Mouse (Mus musculus) layer of hippocampus, adult 8-10 months (tissue): ENCODE measurements around the gene Cacng1. TPM values are rescaled to one million over a fixed set of nuclear protein-coding genes. Genes with fewer than 3 reads are reported as not detected.

Experiments
- DNase-seq, 2 experiments: peaks; one replicate each; pipeline ENCODE4 v3.0.0; 2022; ENCODE audit warnings: low spot score in 2 of 2
- total RNA-seq, 4 experiments: library from RNA; stranded (reverse); gene quantifications; 2 replicates each; pipeline ENCODE4 v1.2.4; 2022

Cacng1 gene
- total RNA-seq, 4 experiments from 2014 or later = not detected

DNA sequence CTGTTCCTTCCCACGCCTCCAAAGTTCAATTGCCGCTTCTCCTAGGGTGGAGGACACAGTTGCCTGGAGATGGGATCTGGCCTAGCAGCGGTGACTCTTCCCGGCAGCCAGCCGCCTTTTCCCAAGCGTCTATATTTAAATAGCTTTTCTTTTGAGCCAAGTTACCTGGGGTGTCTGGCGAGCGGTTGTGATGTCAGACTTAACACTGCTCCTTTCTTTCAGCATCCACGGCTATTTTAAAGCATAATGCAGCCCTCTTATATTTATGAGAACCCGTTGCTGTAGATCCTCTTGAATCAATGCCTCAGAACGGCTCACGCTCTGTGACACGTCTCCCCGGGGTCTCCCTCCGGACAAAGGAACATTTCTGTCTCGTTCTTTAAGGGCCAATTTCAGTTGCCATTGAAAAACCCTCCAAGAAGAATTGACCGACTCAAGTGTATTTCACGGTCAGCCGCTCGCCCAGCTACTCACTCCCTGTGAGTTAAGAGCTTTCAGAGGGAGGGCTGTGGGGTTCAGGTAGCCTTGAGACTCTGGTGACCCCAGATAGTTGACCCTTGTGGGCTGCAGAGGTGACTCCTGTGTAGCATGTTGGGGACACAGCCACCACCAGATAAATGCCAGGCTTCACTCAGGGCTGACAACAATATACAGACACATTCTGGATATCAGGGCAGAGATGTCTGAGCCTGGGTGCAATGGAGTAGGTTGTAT lies 8.3 kb downstream of the Cacng1 start:
- no peak for DNase-seq

GRCm38 (mm10) chr11:107705476-107706074 lies 10.7 kb downstream of the Cacng1 start:
- no peak for DNase-seq

- DNase-seq = no peak
These were observed 11.3 kb downstream of the Cacng1 start for GRCm38 (mm10) chr11:107705060-107705459.

GRCm38 (mm10) chr11:107703272-107704134 lies 12.8 kb downstream of the Cacng1 start:
- no peak for DNase-seq

DNA sequence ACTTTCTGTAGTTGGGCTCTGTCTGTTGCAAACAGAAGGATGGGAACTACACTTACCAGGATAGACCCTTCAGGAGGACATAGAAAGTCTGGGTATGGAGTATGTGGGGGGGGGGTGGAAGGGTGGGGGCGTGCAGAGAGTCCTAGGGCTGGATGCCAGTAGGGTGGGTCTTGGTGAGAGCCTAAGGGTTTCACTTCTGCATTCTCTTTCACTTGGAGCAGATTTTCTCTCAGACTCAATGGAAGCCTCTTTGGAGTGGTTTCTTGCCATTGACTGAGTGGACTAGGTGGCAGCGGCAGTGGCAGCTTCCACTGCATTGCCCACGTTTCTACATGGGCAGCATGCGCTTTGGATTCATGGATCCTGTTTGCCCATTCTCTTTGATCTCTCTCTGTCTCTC lies 16.4 kb downstream of the Cacng1 start:
- no peak for DNase-seq

GRCm38 (mm10) chr11:107693338-107693737 lies 23.0 kb downstream of the Cacng1 start:
- DNase-seq = no peak

GRCm38 (mm10) chr11:107691569-107691968 lies 24.8 kb downstream of the Cacng1 start:
- no peak for DNase-seq

- DNase-seq = no peak
These were observed 27.8 kb downstream of the Cacng1 start for GRCm38 (mm10) chr11:107688480-107688879.

- DNase-seq = no peak
These were observed 30.0 kb downstream of the Cacng1 start for GRCm38 (mm10) chr11:107686290-107686689.

GRCm38 (mm10) chr11:107683544-107684465 lies 32.5 kb downstream of the Cacng1 start:
- DNase-seq = no peak

DNA sequence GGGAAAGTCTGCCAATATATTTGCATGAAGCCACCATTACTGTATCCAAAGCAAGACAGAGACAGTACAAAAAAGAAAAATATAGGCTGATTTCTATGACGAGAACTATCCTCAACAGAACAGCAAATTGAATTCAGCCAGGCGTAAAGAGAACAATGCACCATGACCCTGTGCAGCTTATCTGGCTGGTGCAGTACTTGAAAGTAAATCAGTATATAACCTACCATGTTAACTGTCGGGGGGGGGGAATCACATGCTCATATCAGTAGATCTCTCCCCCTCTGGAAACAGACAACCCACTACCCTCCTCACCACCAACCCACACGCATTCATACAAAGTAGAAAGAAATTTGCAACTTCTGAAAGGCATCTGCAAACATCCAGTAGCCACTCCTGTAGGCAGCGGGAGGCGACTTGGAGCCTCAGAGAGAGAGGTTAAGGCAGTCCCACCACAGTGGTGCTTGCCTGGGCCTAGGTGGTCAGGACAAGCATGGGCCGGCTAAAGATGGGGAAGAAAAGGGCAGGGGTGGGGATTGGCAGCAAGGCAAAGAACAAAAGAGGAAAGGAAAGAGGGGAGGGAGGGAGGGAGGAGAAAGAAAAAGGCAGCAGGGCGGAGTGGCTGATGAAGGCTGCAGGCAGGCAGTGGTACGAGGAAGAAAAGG lies 33.5 kb downstream of the Cacng1 start:
- DNase-seq = no peak

- no peak for DNase-seq
These were observed 39.9 kb downstream of the Cacng1 start for GRCm38 (mm10) chr11:107676207-107676940.

- DNase-seq = no peak
These were observed 41.1 kb downstream of the Cacng1 start for GRCm38 (mm10) chr11:107675246-107675645.

- no peak for DNase-seq
These were observed 41.7 kb downstream of the Cacng1 start for GRCm38 (mm10) chr11:107674601-107675000.

DNA sequence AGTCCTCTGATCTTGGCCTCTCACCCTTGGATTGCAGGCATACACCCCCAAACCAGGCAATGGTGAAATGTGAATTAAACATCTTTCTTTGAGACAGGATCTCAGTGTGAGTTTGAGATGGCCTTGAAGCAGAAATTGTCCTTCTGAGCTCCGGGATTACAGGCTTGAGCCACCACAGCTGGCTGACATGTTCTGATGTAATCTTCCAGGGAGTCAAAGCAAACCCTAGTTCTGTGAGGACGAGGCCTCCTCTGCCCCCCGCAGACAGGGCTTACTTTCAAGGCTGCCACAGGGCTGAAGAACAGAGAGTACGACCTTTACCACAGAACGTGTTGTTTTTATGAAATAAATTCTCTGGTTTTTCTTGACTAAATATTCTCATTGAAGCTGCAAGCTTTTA lies 42.3 kb downstream of the Cacng1 start:
- no peak for DNase-seq

DNA sequence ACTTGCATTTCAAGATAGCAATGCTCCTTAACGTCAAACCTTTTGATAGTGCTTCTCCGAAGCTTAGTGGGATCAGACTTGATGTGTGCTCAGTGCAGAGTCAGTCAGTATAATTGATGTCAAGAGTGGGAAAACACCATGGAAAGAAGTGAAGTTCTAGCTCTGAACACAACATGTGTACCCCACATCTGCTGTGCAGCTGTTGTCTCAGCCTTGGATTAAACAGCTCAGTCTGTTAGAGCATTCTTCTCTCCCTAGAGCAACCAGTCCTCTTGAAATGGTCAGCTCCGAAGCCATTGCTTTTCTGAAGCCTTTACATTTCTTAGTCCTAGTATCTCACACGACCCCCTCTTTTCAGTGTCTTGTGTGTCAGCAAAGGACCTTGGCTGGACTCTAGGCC lies 47.3 kb downstream of the Cacng1 start:
- no peak for DNase-seq

- no peak for DNase-seq
These were observed 48.1 kb downstream of the Cacng1 start for GRCm38 (mm10) chr11:107668223-107668622.

- no peak for DNase-seq
These were observed 48.8 kb downstream of the Cacng1 start for GRCm38 (mm10) chr11:107667542-107667941.

- no peak for DNase-seq
These were observed 53.7 kb downstream of the Cacng1 start for GRCm38 (mm10) chr11:107662666-107663065.

DNA sequence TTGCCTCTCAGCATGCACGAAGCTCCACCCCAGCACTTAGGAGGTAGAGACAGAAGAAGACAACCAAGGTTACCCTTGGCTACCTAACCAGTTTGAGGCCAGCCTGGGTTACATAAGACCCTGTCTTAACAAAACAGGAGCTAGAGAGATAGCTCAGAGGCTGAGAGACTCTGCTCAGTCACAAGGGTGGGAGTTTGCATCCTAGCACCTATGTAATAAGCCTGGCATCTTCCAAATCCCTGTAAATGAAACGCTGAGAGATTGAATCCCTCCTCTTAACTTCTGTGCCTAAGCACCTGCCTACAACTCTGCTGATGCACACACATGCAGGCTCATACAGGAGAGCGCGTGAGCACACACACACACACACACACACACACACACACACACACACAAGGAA lies 55.9 kb downstream of the Cacng1 start:
- DNase-seq = no peak
